Mouse (Mus musculus) brain, adult 2 months (tissue): ENCODE data around the gene Atp2b1.
A peak's percentile ranks its signal among the peaks of the same experiment; 100 is the strongest.
"Not testable (repeated sequence)": the region's sequence is repeated elsewhere in the genome, so short reads cannot be mapped to it uniquely, and the experiment has no call there.

ENCODE experiments used
- DNase-seq: peaks from one replicate; pipeline ENCODE4 v3.0.0; 2011; ENCODE audit warnings: low read depth, low spot score

Gene Atp2b1

GRCm38 (mm10) chr10:98962092-98962491 is 47.9 kb downstream of the Atp2b1 start:
- DNase-seq = peak; percentile 89

GRCm38 (mm10) chr10:98966407-98967215 is 52.4 kb downstream of the Atp2b1 start:
- DNase-seq = no peak

- no peak for DNase-seq
Observed at GRCm38 (mm10) chr10:98967240-98967891, 53.2 kb downstream of the Atp2b1 start.

- no peak for DNase-seq
Observed at GRCm38 (mm10) chr10:98970917-98971316, 56.7 kb downstream of the Atp2b1 start.

GRCm38 (mm10) chr10:98972359-98972758 is 58.2 kb downstream of the Atp2b1 start:
- no peak for DNase-seq

GRCm38 (mm10) chr10:98972912-98973605 is 58.9 kb downstream of the Atp2b1 start:
- DNase-seq = no peak

- no peak for DNase-seq
Observed at GRCm38 (mm10) chr10:98974645-98975044, 60.4 kb downstream of the Atp2b1 start.

GRCm38 (mm10) chr10:98975611-98976010 is 61.4 kb downstream of the Atp2b1 start:
- DNase-seq = no peak

GRCm38 (mm10) chr10:98976877-98977494 is 62.8 kb downstream of the Atp2b1 start:
- no peak for DNase-seq

GRCm38 (mm10) chr10:98978766-98979165 is 64.6 kb downstream of the Atp2b1 start:
- peak; percentile 80 for DNase-seq

- DNase-seq = no peak
Observed at GRCm38 (mm10) chr10:98979296-98979695, 65.1 kb downstream of the Atp2b1 start.

GRCm38 (mm10) chr10:98979951-98980350 is 65.7 kb downstream of the Atp2b1 start:
- DNase-seq = no peak

GRCm38 (mm10) chr10:98991964-98992363 is 77.8 kb downstream of the Atp2b1 start:
- DNase-seq = no peak

- DNase-seq = peak; percentile 71
Observed at GRCm38 (mm10) chr10:98993186-98993585, 79.0 kb downstream of the Atp2b1 start.

GRCm38 (mm10) chr10:98995016-98995747 is 81.0 kb downstream of the Atp2b1 start:
- not testable (repeated sequence) for DNase-seq

GRCm38 (mm10) chr10:99004866-99005265 is 90.7 kb downstream of the Atp2b1 start:
- no peak for DNase-seq

GRCm38 (mm10) chr10:99011084-99011483 is 96.9 kb downstream of the Atp2b1 start:
- DNase-seq = no peak

GRCm38 (mm10) chr10:99012086-99012485 is 97.9 kb downstream of the Atp2b1 start:
- no peak for DNase-seq

- DNase-seq = peak; percentile 52
Observed at GRCm38 (mm10) chr10:99014737-99015136, 100.5 kb downstream of the Atp2b1 start.

GRCm38 (mm10) chr10:99016996-99017395 is 102.8 kb downstream of the Atp2b1 start:
- no peak for DNase-seq

- DNase-seq = no peak
Observed at GRCm38 (mm10) chr10:99027462-99027861, 113.3 kb downstream of the Atp2b1 start.
